Mouse (Mus musculus) lung, postnatal 0 days (tissue): ENCODE measurements around the gene Cript.

Experiments used
- CTCF ChIP-seq: IDR thresholded peaks from 2 replicates; pipeline ENCODE4 v1.5.1; 2016; ENCODE audit warnings: antibody characterized with exemption, mild to moderate bottlenecking
- EP300 ChIP-seq: IDR thresholded peaks from 2 replicates; pipeline ENCODE4 v1.6.1; 2016; ENCODE audit warnings: antibody characterized with exemption, mild to moderate bottlenecking, control low read depth

DNA sequence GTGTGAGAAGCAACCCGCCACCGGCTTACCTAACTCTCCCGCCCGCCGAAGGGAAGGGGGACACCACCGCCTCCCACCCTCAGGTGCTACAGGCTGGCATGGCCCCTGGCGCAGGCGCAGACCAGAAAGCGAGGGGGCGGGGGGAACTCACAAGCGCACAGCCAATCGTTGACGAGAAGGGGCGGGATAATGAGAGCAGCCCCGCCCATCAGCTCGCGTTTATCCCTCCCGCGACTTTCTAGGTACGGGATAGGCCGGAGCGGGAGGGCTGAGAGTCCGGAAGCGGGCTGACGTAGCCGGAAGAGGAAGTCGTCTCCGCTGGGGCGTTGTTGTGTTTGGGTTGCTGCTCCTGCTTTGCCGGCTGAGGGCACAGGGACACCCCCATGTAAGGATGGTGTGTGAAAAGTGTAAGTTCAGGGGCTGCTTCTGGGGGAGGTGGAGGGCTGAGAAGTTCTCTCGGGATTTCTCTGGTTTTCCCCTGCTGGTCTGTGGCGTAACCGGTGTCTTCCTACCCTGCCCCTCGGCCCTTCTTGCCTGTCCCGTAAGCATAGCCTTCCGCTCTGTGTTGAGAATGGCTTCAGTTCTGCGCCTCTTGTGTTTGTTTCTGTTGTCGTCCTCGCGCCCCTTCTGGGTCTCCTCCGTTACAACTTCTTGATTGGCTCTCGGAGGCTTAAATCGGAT lies at the start of gene Cript, which contains the start of gene Pigf:
- TF ChIP-seq CTCF: peak; percentile 36
- TF ChIP-seq EP300: no peak
